Mouse (Mus musculus) hindbrain, embryonic 12.5 days (tissue): Measurements from ENCODE around the gene Itgb7. TPM values are rescaled to one million over a fixed set of nuclear protein-coding genes. Genes with fewer than 3 reads are reported as not detected.

Source experiments
- ATAC-seq: fragments of 200-750 bp; cut with Nextera tagmentation; 2 replicates; pipeline ENCODE4 v1.8.0; 2017; ENCODE audit warnings: moderate TSS enrichment; ENCODE audit not compliant: low FRiP score
- H3K27ac ChIP-seq: fragments of 300-500 bp; sonication (generic); 2 replicates; pipeline ENCODE4 v1.5.1; 2016; ENCODE audit warnings: mild to moderate bottlenecking
- H3K27me3 ChIP-seq: fragments of 300-500 bp; sonication (generic); 2 replicates; pipeline ENCODE4 v1.6.1; 2016; ENCODE audit warnings: mild to moderate bottlenecking
- H3K36me3 ChIP-seq: fragments of 300-500 bp; sonication (generic); 2 replicates; pipeline ENCODE4 v1.6.1; 2016; ENCODE audit warnings: mild to moderate bottlenecking
- H3K4me1 ChIP-seq: fragments of 300-500 bp; sonication (generic); 2 replicates; pipeline ENCODE4 v1.6.1; 2016
- H3K4me2 ChIP-seq: fragments of 300-500 bp; sonication (generic); replicated peaks from 2 replicates; pipeline ENCODE4 v1.6.1; 2016; ENCODE audit warnings: mild to moderate bottlenecking
- H3K4me3 ChIP-seq: fragments of 300-500 bp; sonication (generic); 2 replicates; pipeline ENCODE4 v1.5.1; 2016; ENCODE audit warnings: mild to moderate bottlenecking
- H3K9ac ChIP-seq: fragments of 300-500 bp; sonication (generic); 2 replicates; pipeline ENCODE4 v1.6.1; 2016; ENCODE audit warnings: mild to moderate bottlenecking, moderate library complexity
- H3K9me3 ChIP-seq: fragments of 300-500 bp; sonication (generic); replicated peaks from 2 replicates; pipeline ENCODE4 v1.6.1; 2016; ENCODE audit warnings: mild to moderate bottlenecking
- WGBS: fragments of 180-500 bp; shearing (Covaris S2); methylation state at CpG from one replicate; pipeline ENCODE4 v1.1.7; 2016; 5-methylcytosine and 5-hydroxymethylcytosine counted together
- polyA plus RNA-seq: library from polyadenylated mRNA; unstranded; fragments of >200 nt; fragmentation: Nextera tagmentation; extraction: Ambion mirVana; gene quantifications from 2 replicates; pipeline ENCODE4 v1.2.1, GENCODE M21; 2016

Gene Itgb7
- polyA plus RNA-seq, 1 experiment from 2014 or later = 2.2 TPM

GRCm38 (mm10) chr15:102247252-102248130 lies 15.7 kb upstream of the Itgb7 start:
- H3K4me1 ChIP-seq = peaks cover 46% of the 10 kb centered on the region
- peak overlapping the region; percentile 97 for H3K4me2 ChIP-seq
- H3K9me3 ChIP-seq = no peaks in the 10 kb centered on the region
- peak; percentile 49 for ATAC-seq
- H3K27ac ChIP-seq = peak overlapping the region; percentile 86
- H3K36me3 ChIP-seq = no peaks in the 10 kb centered on the region
- H3K4me3 ChIP-seq = peak overlapping the region; percentile 57
- H3K27me3 ChIP-seq = peaks cover 93% of the 10 kb centered on the region
- H3K9ac ChIP-seq = peak overlapping the region; percentile 60
- WGBS = 1% methylated on average over 56 of the region's 65 CpGs

GRCm38 (mm10) chr15:102246866-102247251 lies 15.1 kb upstream of the Itgb7 start:
- no peaks in the 10 kb centered on the region for H3K9me3 ChIP-seq
- peaks cover 46% of the 10 kb centered on the region for H3K4me1 ChIP-seq
- no peaks in the 10 kb centered on the region for H3K36me3 ChIP-seq
- H3K27ac ChIP-seq = peak overlapping the region; percentile 86
- 0% methylated on average over 30 of the region's 35 CpGs for WGBS
- H3K9ac ChIP-seq = peak overlapping the region; percentile 60; the same call in 1 of the 2 replicates
- ATAC-seq = peak; percentile 61
- peaks cover 93% of the 10 kb centered on the region for H3K27me3 ChIP-seq
- H3K4me2 ChIP-seq = peak overlapping the region; percentile 97
- H3K4me3 ChIP-seq = peak overlapping the region; percentile 57

DNA sequence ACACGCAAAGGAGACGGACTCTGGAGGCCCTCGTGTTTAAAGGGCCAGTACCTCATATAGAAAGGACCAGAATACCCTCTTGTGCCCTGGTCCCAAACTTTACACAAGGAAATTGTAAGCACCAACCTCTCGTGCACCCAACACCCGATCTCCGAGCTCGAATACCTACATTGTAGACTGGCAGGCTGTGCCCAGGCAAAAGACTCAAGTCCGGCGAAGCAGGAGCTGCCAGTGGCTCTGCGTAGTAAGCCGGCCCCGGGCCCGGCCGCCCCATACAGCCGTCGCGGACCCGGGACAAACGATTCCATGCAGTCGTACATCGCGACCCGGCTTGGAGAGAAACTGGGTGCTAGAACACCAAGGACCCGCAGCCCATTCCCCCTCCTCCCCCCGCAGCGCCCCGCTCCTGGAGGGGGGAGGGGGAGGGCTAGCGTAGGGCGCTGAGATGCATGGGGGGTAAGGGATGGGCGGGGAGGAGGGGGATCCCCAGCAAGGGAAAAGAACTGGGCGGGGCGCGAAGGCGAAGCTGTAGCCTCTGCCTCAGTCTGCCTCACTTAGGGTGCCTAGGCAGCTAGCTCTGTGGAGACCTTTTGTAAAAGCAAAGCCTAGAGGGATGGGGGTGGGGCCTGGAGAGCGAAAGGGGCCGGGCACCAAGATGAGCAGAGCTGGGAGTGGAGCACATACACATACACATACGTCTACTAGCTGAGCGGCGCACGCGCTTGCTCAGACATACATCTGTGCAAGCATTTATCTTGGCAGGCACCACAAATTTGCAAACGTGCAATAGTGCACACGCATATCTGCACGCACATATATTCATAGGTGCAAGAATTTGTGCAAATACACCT lies 14.4 kb upstream of the Itgb7 start:
- WGBS = under 1% methylated on average over 41 of the region's 44 CpGs
- ATAC-seq = peak; percentile 80
- peak overlapping the region; percentile 60 for H3K9ac ChIP-seq
- H3K4me3 ChIP-seq = peak overlapping the region; percentile 57
- H3K4me1 ChIP-seq = peaks cover 46% of the 10 kb centered on the region
- no peaks in the 10 kb centered on the region for H3K36me3 ChIP-seq
- peak overlapping the region; percentile 97 for H3K4me2 ChIP-seq
- H3K27ac ChIP-seq = peak overlapping the region; percentile 86
- H3K9me3 ChIP-seq = no peaks in the 10 kb centered on the region
- peaks cover 95% of the 10 kb centered on the region for H3K27me3 ChIP-seq

DNA sequence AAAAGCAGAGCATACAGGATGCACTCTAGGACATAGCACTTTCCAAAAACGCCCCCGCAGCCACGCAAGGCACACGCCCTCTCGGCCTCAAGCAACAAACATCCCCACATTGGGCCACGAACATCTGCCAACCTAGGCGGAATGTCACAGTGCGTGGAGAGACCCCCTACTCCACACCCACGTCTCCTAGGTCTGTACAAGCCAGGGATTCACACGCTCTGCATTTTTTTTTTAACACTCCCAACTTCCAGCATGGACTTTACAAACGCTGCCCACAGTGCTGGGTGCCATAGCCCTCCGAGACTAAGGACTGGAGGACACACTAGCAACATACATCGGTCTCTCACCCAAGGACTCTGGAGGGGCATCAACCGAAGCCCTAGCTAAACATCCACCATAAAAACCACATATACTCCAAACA lies 13.7 kb upstream of the Itgb7 start:
- H3K27ac ChIP-seq = no peak overlapping the region

DNA sequence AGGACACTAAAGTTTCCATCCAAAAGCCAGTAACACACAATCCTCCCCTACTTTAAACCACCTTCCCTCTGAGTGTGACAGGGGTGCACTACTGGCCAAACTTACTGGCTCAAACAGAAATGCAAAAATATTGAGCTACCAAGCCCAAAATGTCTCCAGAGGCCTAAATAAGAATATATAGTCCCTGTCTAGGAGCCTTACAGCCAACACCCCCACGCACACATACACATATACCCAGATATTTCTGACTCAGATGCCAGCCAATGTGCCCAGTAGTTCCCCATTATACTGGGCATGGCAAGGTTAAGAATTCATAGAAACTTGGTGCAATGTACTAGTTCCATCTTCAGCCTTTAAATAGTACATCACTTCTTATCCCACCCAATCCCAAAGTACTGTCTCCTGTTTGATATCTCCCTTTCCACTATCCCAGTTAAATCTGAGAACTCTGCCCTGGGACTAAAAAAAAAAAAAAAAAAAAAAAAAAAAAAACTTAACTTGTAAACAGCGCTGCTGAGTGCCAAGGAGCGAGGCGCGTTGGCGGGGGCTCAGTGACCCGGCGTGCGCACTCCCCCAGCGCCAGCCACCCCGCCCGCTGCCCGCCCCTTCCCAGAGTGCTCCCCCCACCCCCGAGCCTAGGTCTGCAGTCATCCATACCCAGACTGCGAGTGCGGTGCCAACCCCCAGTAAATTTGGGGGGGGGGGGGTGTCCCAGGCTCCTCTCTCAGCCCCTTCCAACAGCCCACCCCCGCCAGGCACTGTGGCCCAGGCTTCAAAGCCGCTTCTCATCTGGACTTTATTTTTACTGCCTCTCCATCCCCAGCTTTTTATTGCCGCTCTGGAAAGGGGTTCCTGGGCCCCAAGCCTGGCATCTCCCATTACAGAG lies 12.8 kb upstream of the Itgb7 start:
- peak overlapping the region; percentile 97 for H3K4me2 ChIP-seq
- H3K9ac ChIP-seq = peak overlapping the region; percentile 44; the same call in 1 of the 2 replicates
- WGBS = 4% methylated on average over 17 of the region's 19 CpGs
- H3K4me3 ChIP-seq = peak overlapping the region; percentile 57
- peaks cover 93% of the 10 kb centered on the region for H3K27me3 ChIP-seq
- H3K9me3 ChIP-seq = no peaks in the 10 kb centered on the region
- no peak overlapping the region for H3K27ac ChIP-seq
- no peaks in the 10 kb centered on the region for H3K36me3 ChIP-seq
- peaks cover 46% of the 10 kb centered on the region for H3K4me1 ChIP-seq
- no peak for ATAC-seq

More for the DNA sequence above, 13.7 kb upstream of the Itgb7 start:
- Histone ChIP-seq H3K4me2 (peak overlapping the region; percentile 97), H3K4me3 (peak overlapping the region; percentile 57), H3K4me1 (peaks cover 46% of the 10 kb centered on the region), H3K9me3 (no peaks in the 10 kb centered on the region), H3K27me3 (peaks cover 96% of the 10 kb centered on the region), H3K36me3 (no peaks in the 10 kb centered on the region), H3K9ac (no peak overlapping the region)
- 3% methylated on average over 14 of the region's 14 CpGs for WGBS
- ATAC-seq = no peak

DNA sequence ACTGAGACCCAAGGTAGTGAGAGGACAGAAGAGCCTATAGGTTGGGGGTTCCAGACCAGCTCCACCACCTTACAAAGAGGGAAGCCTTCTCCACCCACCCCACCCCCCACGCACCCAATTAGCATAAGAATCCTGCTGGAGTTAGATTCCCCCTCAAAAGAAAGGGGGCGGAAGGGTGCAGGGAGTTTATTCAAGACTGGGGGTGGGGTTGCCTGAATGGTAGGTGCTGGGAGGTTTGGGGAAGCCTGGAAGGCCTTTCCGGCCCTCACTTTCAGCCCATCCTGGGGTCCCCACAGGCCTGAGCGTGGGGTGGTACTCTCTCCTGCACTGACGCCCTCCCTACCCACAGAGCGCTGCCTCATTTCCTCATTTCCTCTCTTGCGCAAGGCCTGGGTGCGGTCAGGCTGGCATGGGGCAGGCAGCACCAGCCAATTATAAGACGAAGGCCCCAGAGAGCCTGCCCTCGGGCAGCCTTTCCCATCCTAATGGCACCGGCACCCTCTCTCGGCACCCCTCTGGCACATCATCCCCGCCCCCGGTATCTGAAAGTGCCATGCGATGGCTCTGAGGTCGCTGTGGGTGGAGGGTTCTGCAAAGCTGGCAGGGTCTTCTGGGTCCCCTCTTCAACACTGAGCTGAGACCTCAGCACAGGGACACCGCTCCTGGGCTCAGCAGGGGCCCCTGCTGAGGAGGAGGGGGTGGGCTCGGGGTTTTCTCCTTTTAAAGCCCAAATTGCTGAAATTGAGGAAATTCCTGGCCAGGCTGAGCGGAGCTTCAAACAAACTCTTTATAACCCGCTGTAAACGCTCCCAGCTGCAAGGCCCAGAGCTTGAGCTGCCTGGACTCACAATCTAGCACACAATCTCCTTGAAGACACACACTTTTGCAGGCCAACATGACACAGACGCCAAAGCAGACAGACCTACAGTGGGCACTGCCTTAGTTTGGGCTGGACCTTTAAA lies 11.8 kb upstream of the Itgb7 start:
- 11% methylated on average over 22 of the region's 22 CpGs for WGBS
- Histone ChIP-seq H3K4me3 (0 out of 2 replicates have a peak overlapping the region, but pooled peaks have one; percentile 1), H3K27ac (no peak overlapping the region), H3K27me3 (peaks cover 83% of the 10 kb centered on the region), H3K9me3 (no peaks in the 10 kb centered on the region), H3K4me1 (peaks cover 41% of the 10 kb centered on the region), H3K4me2 (peak overlapping the region; percentile 27), H3K36me3 (no peaks in the 10 kb centered on the region), H3K9ac (peak overlapping the region; percentile 1)
- no peak for ATAC-seq

GRCm38 (mm10) chr15:102242404-102243228 lies 10.9 kb upstream of the Itgb7 start:
- Histone ChIP-seq H3K4me2 (no peak overlapping the region), H3K9ac (no peak overlapping the region), H3K27ac (no peak overlapping the region), H3K4me3 (no peak overlapping the region), H3K27me3 (peaks cover 77% of the 10 kb centered on the region), H3K4me1 (peaks cover 35% of the 10 kb centered on the region), H3K9me3 (no peaks in the 10 kb centered on the region), H3K36me3 (no peaks in the 10 kb centered on the region)
- WGBS = 34% methylated on average over 12 of the region's 12 CpGs
- no peak for ATAC-seq

DNA sequence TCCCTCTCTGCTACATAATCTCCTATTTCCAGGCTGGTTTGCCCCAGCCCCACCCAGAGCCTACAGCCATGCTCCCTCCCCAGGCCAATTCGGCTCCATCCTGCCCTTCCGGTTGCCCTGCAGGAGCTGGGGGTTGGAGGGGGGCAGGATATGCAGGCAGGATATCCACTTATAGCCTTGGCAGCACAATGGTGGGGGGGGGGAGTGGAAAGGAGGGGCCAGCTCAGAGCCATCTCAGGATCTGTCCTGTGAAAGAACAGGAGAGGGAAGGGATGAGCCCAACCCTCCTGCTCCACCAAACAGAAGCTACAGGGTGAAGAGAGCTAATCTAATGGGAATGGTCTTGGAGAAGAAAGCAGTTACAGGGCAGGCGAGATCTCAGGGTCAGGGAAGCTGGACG lies 8.9 kb upstream of the Itgb7 start:
- 78% methylated on average over 4 of the region's 4 CpGs for WGBS
- ATAC-seq = no peak
- Histone ChIP-seq H3K36me3 (no peaks in the 10 kb centered on the region), H3K4me1 (peaks cover 21% of the 10 kb centered on the region), H3K27me3 (peaks cover 57% of the 10 kb centered on the region), H3K9ac (no peak overlapping the region), H3K9me3 (no peaks in the 10 kb centered on the region), H3K4me3 (no peak overlapping the region), H3K27ac (no peak overlapping the region), H3K4me2 (no peak overlapping the region)

- H3K27me3 ChIP-seq = peaks cover 50% of the 10 kb centered on the region
- H3K4me3 ChIP-seq = no peak overlapping the region
- H3K4me1 ChIP-seq = peaks cover 21% of the 10 kb centered on the region
- no peak overlapping the region for H3K9ac ChIP-seq
- H3K9me3 ChIP-seq = no peaks in the 10 kb centered on the region
- WGBS = 77% methylated on average over 11 of the region's 11 CpGs
- no peak for ATAC-seq
- H3K4me2 ChIP-seq = no peak overlapping the region
- no peak overlapping the region for H3K27ac ChIP-seq
- H3K36me3 ChIP-seq = no peaks in the 10 kb centered on the region
These were observed 8.1 kb upstream of the Itgb7 start for GRCm38 (mm10) chr15:102239851-102240250.

DNA sequence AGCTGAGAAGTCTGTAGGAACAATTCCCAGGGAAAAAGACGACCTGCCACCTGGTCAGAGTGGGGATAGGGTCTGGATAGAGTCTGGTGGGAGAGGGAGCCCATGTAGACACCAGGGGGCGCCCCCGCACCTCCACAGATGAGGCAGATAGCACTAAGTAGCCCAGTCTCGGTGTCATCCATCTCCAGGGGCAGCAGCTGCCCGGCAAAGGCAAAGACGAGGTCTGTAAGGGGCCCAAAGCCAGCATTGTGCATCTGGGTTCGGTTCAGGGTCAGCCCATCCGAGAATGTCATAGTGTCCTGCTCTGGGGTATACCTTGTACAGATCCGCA lies 7.5 kb upstream of the Itgb7 start:
- Histone ChIP-seq H3K27me3 (peaks cover 44% of the 10 kb centered on the region), H3K36me3 (no peaks in the 10 kb centered on the region), H3K27ac (no peak overlapping the region), H3K4me3 (no peak overlapping the region), H3K4me1 (peaks cover 19% of the 10 kb centered on the region), H3K9ac (no peak overlapping the region), H3K9me3 (no peaks in the 10 kb centered on the region), H3K4me2 (no peak overlapping the region)
- WGBS = 8% methylated on average over 9 of the region's 9 CpGs
- peak; percentile 77 for ATAC-seq
